Mouse (Mus musculus) spleen, postnatal 14 days (tissue): Measurements from ENCODE around the gene Smim17.
"Not testable (repeated sequence)": the region's sequence is repeated elsewhere in the genome, so short reads cannot be mapped to it uniquely, and the experiment has no call there.

ENCODE experiments used
- DNase-seq, 2 experiments: peaks; one replicate each; pipeline ENCODE4 v3.0.0; 2021 to 2022; ENCODE audit warnings: low spot score in 2 of 2

Gene Smim17

GRCm38 (mm10) chr7:6414626-6415441, 16.3 kb downstream of the Smim17 start:
- DNase-seq: no peak

GRCm38 (mm10) chr7:6415442-6415787, 16.9 kb downstream of the Smim17 start:
- no peak for DNase-seq

- no peak for DNase-seq
Observed at GRCm38 (mm10) chr7:6419894-6420293, 21.4 kb downstream of the Smim17 start.

GRCm38 (mm10) chr7:6429381-6429780, 30.9 kb downstream of the Smim17 start:
- no peak for DNase-seq

- DNase-seq: peak in 1 of 2 experiments; percentile 4
Observed at GRCm38 (mm10) chr7:6430342-6430741, 31.8 kb downstream of the Smim17 start.

- DNase-seq: no peak
Observed at GRCm38 (mm10) chr7:6438388-6438787, 39.9 kb downstream of the Smim17 start, which contains the start of gene Olfr1344. Gene Olfr1344 (plus strand): TSS chr7:6438688.

GRCm38 (mm10) chr7:6441173-6441572, 42.7 kb downstream of the Smim17 start:
- no peak for DNase-seq

- DNase-seq: no peak
Observed at GRCm38 (mm10) chr7:6447771-6448170, 49.3 kb downstream of the Smim17 start.

- DNase-seq: no peak
Observed at GRCm38 (mm10) chr7:6455868-6456267, 57.4 kb downstream of the Smim17 start, which contains the start of gene Olfr1336. Gene Olfr1336 (plus strand): TSS chr7:6456168.

GRCm38 (mm10) chr7:6456399-6456798, 57.9 kb downstream of the Smim17 start:
- DNase-seq: no peak

GRCm38 (mm10) chr7:6466951-6467350, 68.4 kb downstream of the Smim17 start, which contains the start of gene Olfr1346:
Gene Olfr1346 (plus strand): TSS chr7:6467101.
- DNase-seq: no peak

- not testable (repeated sequence) for DNase-seq
Observed at GRCm38 (mm10) chr7:6477633-6478032, 79.1 kb downstream of the Smim17 start.
